Mouse (Mus musculus) ES-E14 (cell line): ENCODE measurements around the gene Kdm8.

Experiments
- HCFC1 ChIP-seq: IDR thresholded peaks from 2 replicates; pipeline ENCODE4 v1.6.1; 2012; ENCODE audit warnings: low read length, inconsistent platforms, borderline replicate concordance; ENCODE audit not compliant: insufficient read depth
- ZC3H11A ChIP-seq: IDR thresholded peaks from 2 replicates; pipeline ENCODE4 v1.6.1; 2012; ENCODE audit warnings: low read depth, mild to moderate bottlenecking, inconsistent platforms, low read length, borderline replicate concordance
- ZNF384 ChIP-seq: IDR thresholded peaks from 2 replicates; pipeline ENCODE4 v1.6.1; 2012; ENCODE audit warnings: low read depth, low read length, inconsistent platforms

GRCm38 (mm10) chr7:125504618-125505017, 60.1 kb downstream of the Kdm8 start:
- TF ChIP-seq ZC3H11A: no peak
- TF ChIP-seq ZNF384: no peak
- no peak for TF ChIP-seq HCFC1
